Mouse (Mus musculus) lung, postnatal 0 days (tissue): Measurements from ENCODE around the gene Zfp961.

Experiments used
- CTCF ChIP-seq: IDR thresholded peaks from 2 replicates; pipeline ENCODE4 v1.5.1; 2016; ENCODE audit warnings: antibody characterized with exemption, mild to moderate bottlenecking
- EP300 ChIP-seq: IDR thresholded peaks from 2 replicates; pipeline ENCODE4 v1.6.1; 2016; ENCODE audit warnings: antibody characterized with exemption, mild to moderate bottlenecking, control low read depth

GRCm38 (mm10) chr8:71954666-71955065 lies 3.8 kb downstream of the Zfp961 start:
- TF ChIP-seq CTCF (no peak), EP300 (no peak)
